Mouse (Mus musculus) layer of hippocampus, adult 11-12 months (tissue): ENCODE data around the gene Cntn4.
A peak's percentile ranks its signal among the peaks of the same experiment; 100 is the strongest.
"Not testable (repeated sequence)": the region's sequence is repeated elsewhere in the genome, so short reads cannot be mapped to it uniquely, and the experiment has no call there.

Source experiments
- DNase-seq: peaks from one replicate; pipeline ENCODE4 v3.0.0; 2022; ENCODE audit warnings: low spot score

The Cntn4 gene

GRCm38 (mm10) chr6:106329636-106330035, 652.2 kb downstream of the Cntn4 start:
- DNase-seq = peak; percentile 31

- DNase-seq = no peak
Observed at GRCm38 (mm10) chr6:106332466-106332865, 655.0 kb downstream of the Cntn4 start.

GRCm38 (mm10) chr6:106332933-106333332, 655.5 kb downstream of the Cntn4 start:
- DNase-seq = no peak

- DNase-seq = no peak
Observed at GRCm38 (mm10) chr6:106335066-106335465, 657.6 kb downstream of the Cntn4 start.

GRCm38 (mm10) chr6:106336805-106337204, 659.3 kb downstream of the Cntn4 start:
- DNase-seq = no peak

- DNase-seq = no peak
Observed at GRCm38 (mm10) chr6:106337829-106338228, 660.4 kb downstream of the Cntn4 start.

- DNase-seq = no peak
Observed at GRCm38 (mm10) chr6:106341114-106341513, 663.7 kb downstream of the Cntn4 start.

- no peak for DNase-seq
Observed at GRCm38 (mm10) chr6:106350072-106350471, 672.6 kb downstream of the Cntn4 start.

- DNase-seq = no peak
Observed at GRCm38 (mm10) chr6:106351389-106351788, 673.9 kb downstream of the Cntn4 start.

- DNase-seq = not testable (repeated sequence)
Observed at GRCm38 (mm10) chr6:106358801-106359200, 681.3 kb downstream of the Cntn4 start.

- DNase-seq = peak; percentile 55
Observed at GRCm38 (mm10) chr6:106381288-106382025, 704.0 kb downstream of the Cntn4 start.

GRCm38 (mm10) chr6:106387833-106388406, 710.5 kb downstream of the Cntn4 start:
- DNase-seq = no peak

- no peak for DNase-seq
Observed at GRCm38 (mm10) chr6:106408014-106408413, 730.6 kb downstream of the Cntn4 start.

- DNase-seq = no peak
Observed at GRCm38 (mm10) chr6:106408634-106409033, 731.2 kb downstream of the Cntn4 start.

- no peak for DNase-seq
Observed at GRCm38 (mm10) chr6:106422947-106423346, 745.5 kb downstream of the Cntn4 start.

GRCm38 (mm10) chr6:106423471-106423870, 746.0 kb downstream of the Cntn4 start:
- no peak for DNase-seq

GRCm38 (mm10) chr6:106426615-106427014, 749.2 kb downstream of the Cntn4 start:
- DNase-seq = no peak

GRCm38 (mm10) chr6:106431466-106431865, 754.0 kb downstream of the Cntn4 start:
- DNase-seq = peak; percentile 8

- no peak for DNase-seq
Observed at GRCm38 (mm10) chr6:106440786-106441185, 763.3 kb downstream of the Cntn4 start.

- no peak for DNase-seq
Observed at GRCm38 (mm10) chr6:106441246-106441645, 763.8 kb downstream of the Cntn4 start.

- no peak for DNase-seq
Observed at GRCm38 (mm10) chr6:106454131-106454838, 776.8 kb downstream of the Cntn4 start.

GRCm38 (mm10) chr6:106455616-106456015, 778.2 kb downstream of the Cntn4 start:
- DNase-seq = no peak

GRCm38 (mm10) chr6:106458166-106458565, 780.7 kb downstream of the Cntn4 start:
- no peak for DNase-seq
